25 mouse cellular contexts compared by ENCODE assay signal in genomic region chr6:99857411-99857810, GRCm38 (mm10).
A peak's percentile ranks its signal among the peaks of the same experiment; 100 is the strongest.
DNase-seq lines count a peak whose midpoint lies in the region; ATAC-seq lines count a peak whose summit lies in the region.
"Had no signal": no experiment of that assay in that cellular context is flagged by ENCODE, and none has a peak within 500 bp of the region (broad histone marks: within the 10 kb centered on the region; RNA-seq: fewer than 3 reads in every experiment).

No protein-coding gene starts in this region.

- DNase-seq in monocyte, adult 2 months (ENCODE audit: low read depth in 1 of 2, low spot score in 2 of 2), result peak; percentile 13 to 33
- peak; percentile 25 for DNase-seq in ES-CJ7 (ENCODE audit: low read depth, low spot score)
- peak; percentile 52 for DNase-seq in R1 (ENCODE audit: low read depth, low spot score)
- no peak for DNase-seq in urinary bladder, adult 18-20 months (ENCODE audit: low spot score in 2 of 2)
- DNase-seq: adrenal gland, adult 8-10 months; adrenal gland, postnatal 25 days; B cell, adult 2 months; cerebellum, adult 18-20 months; cerebellum, adult 9-10 months; cerebellum, postnatal 14 days; forebrain, postnatal 0 days; gastrocnemius, adult 2 months; gastrocnemius, postnatal 14 days; heart, adult 11 months had no signal

- H3K4me3 ChIP-seq in kidney, embryonic 14.5 days (ENCODE audit: low read length), result no peak overlapping the region
- H3K4me3 ChIP-seq: embryonic facial prominence, embryonic 12.5 days; embryonic facial prominence, embryonic 15.5 days; gastrocnemius, adult 2 months; hindbrain, embryonic 13.5 days had no signal

- no peaks in the 10 kb centered on the region for H3K36me3 ChIP-seq in kidney, embryonic 14.5 days (ENCODE audit: control insufficient read depth, insufficient read depth, low read length)
- H3K36me3 ChIP-seq: embryonic facial prominence, embryonic 12.5 days; embryonic facial prominence, embryonic 15.5 days; hindbrain, embryonic 13.5 days had no signal

- H3K27me3 ChIP-seq in kidney, embryonic 14.5 days (ENCODE audit: control insufficient read depth, insufficient read depth, low read length), result no peaks in the 10 kb centered on the region
- H3K27me3 ChIP-seq: CH12.LX; embryonic facial prominence, embryonic 12.5 days; embryonic facial prominence, embryonic 15.5 days had no signal

- 80% methylated on average over 6 of the region's 6 CpGs for WGBS in kidney, embryonic 14.5 days

- no peak overlapping the region for H3K27ac ChIP-seq in kidney, embryonic 14.5 days (ENCODE audit: low read depth, low read length)
- H3K27ac ChIP-seq: embryonic facial prominence, embryonic 12.5 days; embryonic facial prominence, embryonic 15.5 days; gastrocnemius, adult 2 months; hindbrain, embryonic 13.5 days had no signal

- H3K9me3 ChIP-seq in kidney, embryonic 14.5 days (ENCODE audit: control insufficient read depth, low read length), result no peaks in the 10 kb centered on the region
- H3K9me3 ChIP-seq: embryonic facial prominence, embryonic 12.5 days; embryonic facial prominence, embryonic 15.5 days; hindbrain, embryonic 13.5 days had no signal

- no peak for ATAC-seq in monocyte, adult 5-6 weeks (replicated peaks; ENCODE audit: insufficient number of reproducible peaks, low FRiP score, low TSS enrichment, poor library complexity, severe bottlenecking)
- ATAC-seq in megakaryocyte, adult 5-6 weeks (ENCODE audit: poor library complexity, severe bottlenecking), result peak; percentile 27; the same call in 1 of the 2 replicates
- no peak for ATAC-seq in kidney, embryonic 14.5 days (ENCODE audit: low FRiP score, low TSS enrichment)
- ATAC-seq: activated CD4-positive, CD25-positive, alpha-beta regulatory T cell, adult 4 months; forebrain, embryonic 14.5 days; forebrain, postnatal 0 days; hindbrain, embryonic 16.5 days had no signal

- no peak overlapping the region for H3K9ac ChIP-seq in kidney, embryonic 14.5 days (ENCODE audit: low read depth, low read length)
- H3K9ac ChIP-seq: embryonic facial prominence, embryonic 12.5 days; embryonic facial prominence, embryonic 15.5 days; forebrain, postnatal 0 days; hindbrain, embryonic 13.5 days had no signal

- H3K4me2 ChIP-seq in kidney, embryonic 14.5 days (replicated peaks; ENCODE audit: low read depth, low read length), result no peak overlapping the region
- H3K4me2 ChIP-seq: embryonic facial prominence, embryonic 12.5 days; embryonic facial prominence, embryonic 15.5 days; heart, embryonic 11.5 days; hindbrain, embryonic 13.5 days had no signal

- no peaks in the 10 kb centered on the region for H3K4me1 ChIP-seq in kidney, embryonic 14.5 days (ENCODE audit: control insufficient read depth, insufficient read depth, low read length)
- H3K4me1 ChIP-seq: embryonic facial prominence, embryonic 12.5 days; embryonic facial prominence, embryonic 15.5 days had no signal

Comparison
In these comparisons a context has a peak if more than half of its experiments do, and no peak if none do; other contexts are left out.
1. DNase-seq: peak in monocyte, adult 2 months (2 of 2), ES-CJ7 (single experiment) and R1 (single experiment); none in urinary bladder, adult 18-20 months (0 of 2).